ENCODE assay signal across 8 mouse cellular contexts in the genomic region with DNA sequence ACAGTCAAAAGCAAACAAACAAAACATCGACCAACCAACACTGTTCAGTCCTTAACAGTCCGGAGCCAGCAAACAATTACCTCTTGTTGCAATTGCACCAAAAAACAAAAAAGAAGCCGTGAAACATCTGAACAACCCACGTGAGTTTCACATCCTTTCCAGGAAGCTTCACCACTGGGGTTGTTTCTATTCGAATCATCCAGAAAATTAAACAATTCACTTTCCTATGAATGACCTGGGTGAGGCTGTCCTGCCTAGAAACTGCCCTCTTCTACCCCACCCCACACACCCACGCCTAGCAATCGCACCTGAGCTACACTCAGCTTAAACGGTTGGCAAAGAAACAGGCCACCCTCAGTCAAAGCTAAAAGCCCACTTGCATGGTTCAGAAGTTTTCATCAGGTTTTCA. TPM values are rescaled to one million over a fixed set of nuclear protein-coding genes. Genes with fewer than 3 reads are reported as not detected.
DNase-seq lines count a peak whose midpoint lies in the region; ATAC-seq lines count a peak whose summit lies in the region.

No protein-coding gene starts in this region.

- H3K4me2 ChIP-seq in intestine, embryonic 14.5 days (ENCODE audit: low read length) = peak overlapping the region; percentile 82

- peaks cover 7% of the 10 kb centered on the region for H3K4me1 ChIP-seq in intestine, embryonic 14.5 days (replicated peaks; ENCODE audit: control insufficient read depth, insufficient read depth, low read length)

- H3K27me3 ChIP-seq in intestine, embryonic 14.5 days (replicated peaks; ENCODE audit: control insufficient read depth, insufficient read depth, low read length) = no peaks in the 10 kb centered on the region

- H3K4me3 ChIP-seq in intestine, embryonic 14.5 days (ENCODE audit: low read depth, low read length) = peak overlapping the region; percentile 54

- WGBS in intestine, embryonic 14.5 days = 29% methylated on average over 8 of the region's 8 CpGs

- peak overlapping the region; percentile 88; the same call in 1 of the 2 replicates for H3K27ac ChIP-seq in intestine, embryonic 14.5 days (ENCODE audit: low read depth)

- peak; percentile 8 for DNase-seq in adrenal gland, adult 8-10 months
- no peak for DNase-seq in adrenal gland, adult 2 months
- peak; percentile 17 for DNase-seq in urinary bladder, postnatal 25 days (ENCODE audit: low spot score)
- no peak for DNase-seq in urinary bladder, postnatal 4 days (ENCODE audit: low spot score in 2 of 2)
- DNase-seq in intestine, embryonic 14.5 days (ENCODE audit: low spot score) = no peak
- DNase-seq in thymus, postnatal 4 days = peak; percentile 51
- no peak for DNase-seq in layer of hippocampus, adult 9-10 months (ENCODE audit: low spot score)

- peak overlapping the region; percentile 89 for H3K9ac ChIP-seq in intestine, embryonic 14.5 days (ENCODE audit: low read length)

- H3K36me3 ChIP-seq in intestine, embryonic 14.5 days (ENCODE audit: control insufficient read depth, insufficient read depth, low read length) = peaks cover 20% of the 10 kb centered on the region

- H3K9me3 ChIP-seq in intestine, embryonic 14.5 days (ENCODE audit: control insufficient read depth, low read length) = no peaks in the 10 kb centered on the region

- no peak; the same call in 1 of the 2 replicates for ATAC-seq in intestine, embryonic 14.5 days (replicated peaks; ENCODE audit: low FRiP score, low TSS enrichment, low read depth)
- peak; percentile 21 for ATAC-seq in megakaryocyte progenitor cell, adult 5-6 weeks (replicated peaks; ENCODE audit: poor library complexity)

RNA-seq across cellular contexts. Expression of gene Sri, which starts 9.8 kb away (rescaled TPM):
- 100 to 1,000 TPM in 3 of 4 experiments, 10 to 100 TPM in 1; 97.0 to 122 (median 111) TPM for total RNA-seq in adrenal gland, adult 8-10 months (2022)
- total RNA-seq in adrenal gland, adult 2 months (2021) = 10 to 100 TPM; 76.2 to 98.8 TPM
- 47.4 and 48.1 TPM in 2 replicates for polyA plus RNA-seq in adrenal gland, adult 2 months (2012; rRNA removed)
- 255 and 257 TPM in 2 replicates for polyA plus RNA-seq in intestine, embryonic 14.5 days (2014; fragmentation: Nextera tagmentation; extraction: Ambion mirVana)
- total RNA-seq in megakaryocyte progenitor cell, adult 5-6 weeks (2015) = 197 and 204 TPM in 2 replicates
- 101 and 115 TPM in 2 replicates for total RNA-seq in megakaryocyte progenitor cell, adult 5-6 weeks (2017)

Comparison
In these comparisons a context has a peak if more than half of its experiments do, and no peak if none do; other contexts are left out.
1. DNase-seq: peak in adrenal gland, adult 8-10 months (single experiment), urinary bladder, postnatal 25 days (single experiment) and thymus, postnatal 4 days (single experiment); none in adrenal gland, adult 2 months (single experiment), urinary bladder, postnatal 4 days (0 of 2), intestine, embryonic 14.5 days (single experiment) and layer of hippocampus, adult 9-10 months (single experiment).